Mouse (Mus musculus): ENCODE results near the gene Terb2. TPM values are rescaled to one million over a fixed set of nuclear protein-coding genes. Genes with fewer than 3 reads are reported as not detected.

The Terb2 gene
- total RNA-seq, 2 experiments from 2014 or later, result not detected

GRCm38 (mm10) chr2:122152850-122153249 lies 33.2 kb upstream of the Terb2 start:
- H3K4me3 ChIP-seq, result no peak overlapping the region
- no peak overlapping the region for H3K27ac ChIP-seq
- intact Hi-C loops (cut with DNase I), result no loop called here
- TF ChIP-seq CTCF (IDR thresholded peaks at IDR 0.05), result no peak
- no peak for DNase-seq

GRCm38 (mm10) chr2:122153681-122154365 lies 32.2 kb upstream of the Terb2 start:
- no peak for DNase-seq
- H3K4me3 ChIP-seq, result no peak overlapping the region
- H3K27ac ChIP-seq, result no peak overlapping the region
- TF ChIP-seq CTCF (IDR thresholded peaks at IDR 0.05), result no peak
- intact Hi-C loops (cut with DNase I), result no loop called here

GRCm38 (mm10) chr2:122154479-122154878 lies 31.6 kb upstream of the Terb2 start:
- Histone ChIP-seq H3K27ac (no peak overlapping the region), H3K4me3 (no peak overlapping the region)
- intact Hi-C loops (cut with DNase I), result no loop called here
- DNase-seq, result no peak
- TF ChIP-seq CTCF (IDR thresholded peaks at IDR 0.05), result no peak

- H3K4me3 ChIP-seq, result no peak overlapping the region
- no peak for TF ChIP-seq CTCF (IDR thresholded peaks at IDR 0.05)
- intact Hi-C loops (cut with DNase I), result no loop called here
- no peak overlapping the region for H3K27ac ChIP-seq
- DNase-seq, result no peak
These were observed 30.8 kb upstream of the Terb2 start for GRCm38 (mm10) chr2:122155292-122155691.

- intact Hi-C loops (cut with DNase I), result no loop called here
- no peak for DNase-seq
- no peak overlapping the region for H3K27ac ChIP-seq
- TF ChIP-seq CTCF (IDR thresholded peaks at IDR 0.05), result no peak
- H3K4me3 ChIP-seq, result no peak overlapping the region
These were observed 29.9 kb upstream of the Terb2 start for GRCm38 (mm10) chr2:122156051-122156700.

- Histone ChIP-seq H3K27ac (no peak overlapping the region), H3K4me3 (no peak overlapping the region)
- TF ChIP-seq CTCF (IDR thresholded peaks at IDR 0.05), result no peak
- intact Hi-C loops (cut with DNase I), result no loop called here
- no peak for DNase-seq
These were observed 28.5 kb upstream of the Terb2 start for GRCm38 (mm10) chr2:122157561-122157960.

GRCm38 (mm10) chr2:122158362-122158802 lies 27.7 kb upstream of the Terb2 start:
- H3K27ac ChIP-seq, result peak overlapping the region; percentile 51
- intact Hi-C loops (cut with DNase I), result no loop called here

GRCm38 (mm10) chr2:122159667-122160066 lies 26.4 kb upstream of the Terb2 start:
- Histone ChIP-seq H3K27ac (no peak overlapping the region), H3K4me3 (no peak overlapping the region)
- intact Hi-C loops (cut with DNase I), result loop anchor here (1.0 to 2.0 kb wide), 2 partner anchors 41 to 89 kb away; partner anchors contain the start of gene Spg11
- DNase-seq, result no peak
- TF ChIP-seq CTCF (IDR thresholded peaks at IDR 0.05), result no peak

More at GRCm38 (mm10) chr2:122158362-122158802, 27.7 kb upstream of the Terb2 start:
- DNase-seq, result no peak
- no peak overlapping the region for H3K4me3 ChIP-seq
- no peak for TF ChIP-seq CTCF (IDR thresholded peaks at IDR 0.05)

- H3K27ac ChIP-seq, result peak within 1 kb of the TSS; percentile 54
- H3K4me3 ChIP-seq, result no peak within 1 kb of the TSS
- TF ChIP-seq CTCF (IDR thresholded peaks at IDR 0.05), result peak; percentile 90
- peak; percentile 90 for DNase-seq
- intact Hi-C loops (cut with DNase I), result loop anchor here (1.0 to 2.0 kb wide), 2 partner anchors 42 to 90 kb away; partner anchors contain the start of gene Spg11
These were observed 25.4 kb upstream of the Terb2 start, which contains the start of gene Trim69 for GRCm38 (mm10) chr2:122160680-122161079. Gene Trim69 (plus strand): TSS chr2:122160700.

- peak overlapping the region; percentile 54 for H3K27ac ChIP-seq
These were observed 24.5 kb upstream of the Terb2 start for GRCm38 (mm10) chr2:122161542-122161941.

GRCm38 (mm10) chr2:122162529-122162928 lies 23.5 kb upstream of the Terb2 start:
- intact Hi-C loops (cut with DNase I), result no loop called here
- Histone ChIP-seq H3K27ac (no peak overlapping the region), H3K4me3 (no peak overlapping the region)
- TF ChIP-seq CTCF (IDR thresholded peaks at IDR 0.05), result no peak
- DNase-seq, result no peak

More at GRCm38 (mm10) chr2:122161542-122161941, 24.5 kb upstream of the Terb2 start:
- DNase-seq, result no peak
- intact Hi-C loops (cut with DNase I), result loop anchor here (2.0 kb wide), 1 partner anchor 91 kb away; no protein-coding TSS in a partner anchor
- no peak overlapping the region for H3K4me3 ChIP-seq
- TF ChIP-seq CTCF (IDR thresholded peaks at IDR 0.05), result no peak

- peak overlapping the region; percentile 39 for H3K4me3 ChIP-seq
- TF ChIP-seq CTCF (IDR thresholded peaks at IDR 0.05), result no peak
- no peak for DNase-seq
- H3K27ac ChIP-seq, result peak overlapping the region; percentile 24; the same call in 1 of the 2 replicates
- intact Hi-C loops (cut with DNase I), result no loop called here
These were observed 22.5 kb upstream of the Terb2 start for GRCm38 (mm10) chr2:122163430-122164195.

Measured in gastrocnemius, adult 2 months (tissue).